Mouse (Mus musculus): ENCODE data around the gene Xylt1. TPM values are rescaled to one million over a fixed set of nuclear protein-coding genes. Genes with fewer than 3 reads are reported as not detected.

Gene Xylt1
- total and polyA plus RNA-seq, 3 experiments = 9.0 to 13.3 TPM; not detected in 1

GRCm38 (mm10) chr7:117443215-117443614 lies 62.4 kb downstream of the Xylt1 start:
- Histone ChIP-seq H3K9me3 (replicated peaks; ENCODE audit: insufficient read depth, low read length) (no peaks in the 10 kb centered on the region), H3K79me2 (ENCODE audit: control insufficient read depth, insufficient read depth, low read length, poor library complexity) (no peaks in the 10 kb centered on the region), H3K27me3 (ENCODE audit: control insufficient read depth in 1 of 2, insufficient read depth in 2 of 2, low read length in 2 of 2) (no peaks in the 10 kb centered on the region), H3K9ac (ENCODE audit: control insufficient read depth, low read depth, low read length, poor library complexity, severe bottlenecking) (no peak overlapping the region), H3K36me3 (ENCODE audit: control insufficient read depth in 1 of 2, insufficient read depth in 2 of 2, low read length in 2 of 2) (no peaks in the 10 kb centered on the region; a peak in 1 of 4 replicates), H3K4me1 (ENCODE audit: control insufficient read depth in 1 of 2, insufficient read depth in 2 of 2, low read length in 2 of 2) (no peaks in the 10 kb centered on the region), H3K4me3 (ENCODE audit: control insufficient read depth in 1 of 2, insufficient read depth in 1 of 2, low read depth in 2 of 2, low read length in 2 of 2) (no peak overlapping the region), H3K27ac (ENCODE audit: control insufficient read depth, low read depth, low read length) (no peak overlapping the region)
- no peak for TF ChIP-seq ZC3H11A (IDR thresholded peaks at IDR 0.05; ENCODE audit: low read depth, low read length)
- no peak for TF ChIP-seq CTCF (IDR thresholded peaks at IDR 0.05 in 2 of 3, conservative IDR thresholded peaks at IDR 0.05 in 1 of 3; ENCODE audit: control insufficient read depth in 1 of 3, insufficient read depth in 1 of 3, low read depth in 2 of 3, low read length in 3 of 3, poor library complexity in 1 of 3, severe bottlenecking in 1 of 3)
- no peak for TF ChIP-seq BHLHE40 (IDR thresholded peaks at IDR 0.05; ENCODE audit: borderline replicate concordance, low read depth, low read length)
- no peak for TF ChIP-seq POLR2AphosphoS2 (IDR thresholded peaks at IDR 0.05; ENCODE audit: low read length)
- no peak for TF ChIP-seq CHD2 (IDR thresholded peaks at IDR 0.05; ENCODE audit: low read length)
- TF ChIP-seq CHD1 (IDR thresholded peaks at IDR 0.05; ENCODE audit: low read depth, low read length) = no peak
- TF ChIP-seq RAD21 (IDR thresholded peaks at IDR 0.05; ENCODE audit: low read depth, low read length) = no peak
- TF ChIP-seq UBTF (IDR thresholded peaks at IDR 0.05; ENCODE audit: borderline replicate concordance, insufficient read depth, low read depth, low read length) = no peak
- TF ChIP-seq ZNF384 (IDR thresholded peaks at IDR 0.05; ENCODE audit: low read depth, low read length) = no peak
- TF ChIP-seq TAL1 (IDR thresholded peaks at IDR 0.05; ENCODE audit: low read length) = no peak
- no peak for TF ChIP-seq RCOR1 (IDR thresholded peaks at IDR 0.05; ENCODE audit: low read depth, low read length)
- no peak for TF ChIP-seq TCF12 (IDR thresholded peaks at IDR 0.05; ENCODE audit: low read depth, low read length)
- TF ChIP-seq MXI1 (IDR thresholded peaks at IDR 0.05; ENCODE audit: low read depth, low read length) = no peak
- no peak for TF ChIP-seq POLR2A (IDR thresholded peaks at IDR 0.05; ENCODE audit: control insufficient read depth in 1 of 2, insufficient read depth in 1 of 2, low read depth in 1 of 2, low read length in 2 of 2, poor library complexity in 1 of 2)
- TF ChIP-seq ZMIZ1 (IDR thresholded peaks at IDR 0.05; ENCODE audit: low read depth, low read length) = no peak
- TF ChIP-seq NRF1 (IDR thresholded peaks at IDR 0.05; ENCODE audit: insufficient read depth, low read depth, low read length, poor library complexity, severe bottlenecking) = no peak
- TF ChIP-seq MAX (IDR thresholded peaks at IDR 0.05; ENCODE audit: low read length) = no peak
- no peak for DNase-seq (ENCODE audit: low read depth, low spot score)

- H3K4me1 ChIP-seq (ENCODE audit: control insufficient read depth in 1 of 2, insufficient read depth in 2 of 2, low read length in 2 of 2) = no peaks in the 10 kb centered on the region
- TF ChIP-seq CTCF (IDR thresholded peaks at IDR 0.05 in 2 of 3, conservative IDR thresholded peaks at IDR 0.05 in 1 of 3; ENCODE audit: control insufficient read depth in 1 of 3, insufficient read depth in 1 of 3, low read depth in 2 of 3, low read length in 3 of 3, poor library complexity in 1 of 3, severe bottlenecking in 1 of 3) (no peak), CHD1 (IDR thresholded peaks at IDR 0.05; ENCODE audit: low read depth, low read length) (no peak), MAFK (IDR thresholded peaks at IDR 0.05; ENCODE audit: borderline replicate concordance, low read depth, low read length) (no peak), POLR2AphosphoS2 (IDR thresholded peaks at IDR 0.05; ENCODE audit: low read length) (no peak), USF2 (IDR thresholded peaks at IDR 0.05; ENCODE audit: borderline replicate concordance in 1 of 2, insufficient read depth in 1 of 2, low read depth in 1 of 2, low read length in 2 of 2) (no peak), ZKSCAN1 (IDR thresholded peaks at IDR 0.05; ENCODE audit: low read depth, low read length) (no peak), KAT2A (conservative IDR thresholded peaks at IDR 0.05; ENCODE audit: low read depth, low read length) (no peak)
- H3K36me3 ChIP-seq (ENCODE audit: control insufficient read depth in 1 of 2, insufficient read depth in 2 of 2, low read length in 2 of 2) = no peaks in the 10 kb centered on the region; a peak in 2 of 4 replicates
- no peaks in the 10 kb centered on the region for H3K79me2 ChIP-seq (ENCODE audit: control insufficient read depth, insufficient read depth, low read length, poor library complexity)
- no peaks in the 10 kb centered on the region for H3K27me3 ChIP-seq (ENCODE audit: control insufficient read depth in 1 of 2, insufficient read depth in 2 of 2, low read length in 2 of 2)
- H3K9ac ChIP-seq (ENCODE audit: control insufficient read depth, low read depth, low read length, poor library complexity, severe bottlenecking) = no peak overlapping the region
- DNase-seq (ENCODE audit: low read depth, low spot score) = no peak
- no peak overlapping the region for H3K4me3 ChIP-seq (ENCODE audit: control insufficient read depth in 1 of 2, insufficient read depth in 1 of 2, low read depth in 2 of 2, low read length in 2 of 2)
- no peaks in the 10 kb centered on the region for H3K9me3 ChIP-seq (replicated peaks; ENCODE audit: insufficient read depth, low read length)
- H3K27ac ChIP-seq (ENCODE audit: control insufficient read depth, low read depth, low read length) = no peak overlapping the region
These were observed 64.7 kb downstream of the Xylt1 start for GRCm38 (mm10) chr7:117445471-117445870.

Measured in MEL (cell line).